Mouse (Mus musculus) kidney, postnatal 36 days (tissue): ENCODE measurements around the gene Ptn.
A peak's percentile ranks its signal among the peaks of the same experiment; 100 is the strongest.

Source experiments
- DNase-seq, 2 experiments: peaks; one replicate each; pipeline ENCODE4 v3.0.0; 2021 to 2022; ENCODE audit warnings: mixed read lengths in 2 of 2

Gene Ptn

GRCm38 (mm10) chr6:36812666-36813515, 2.9 kb upstream of the Ptn start:
- no peak for DNase-seq

- no peak for DNase-seq
Measured at GRCm38 (mm10) chr6:36810448-36810847, 428 bp upstream of the Ptn start.

DNA sequence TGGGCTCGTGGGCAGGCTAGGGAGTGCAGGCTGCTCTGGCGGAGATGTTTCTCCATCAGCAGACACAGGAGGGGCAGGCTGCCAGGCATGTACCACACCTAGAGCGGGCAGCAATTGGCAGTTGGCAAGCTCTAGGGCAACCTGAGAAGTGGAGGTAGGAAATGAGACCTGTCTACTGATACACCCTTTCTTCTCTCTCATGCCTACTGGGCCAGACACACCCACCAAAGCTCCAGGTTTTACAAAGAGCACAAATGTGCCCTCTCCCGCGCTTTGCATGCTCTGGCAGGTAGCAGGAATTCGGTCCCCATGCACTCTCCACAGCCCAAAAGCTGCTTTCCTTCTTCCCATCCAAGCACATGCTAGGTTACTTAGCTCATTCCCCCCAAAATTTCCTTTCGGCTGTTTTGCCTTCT, 701 bp downstream of the Ptn start:
- DNase-seq, result peak; percentile 23 to 71

DNA sequence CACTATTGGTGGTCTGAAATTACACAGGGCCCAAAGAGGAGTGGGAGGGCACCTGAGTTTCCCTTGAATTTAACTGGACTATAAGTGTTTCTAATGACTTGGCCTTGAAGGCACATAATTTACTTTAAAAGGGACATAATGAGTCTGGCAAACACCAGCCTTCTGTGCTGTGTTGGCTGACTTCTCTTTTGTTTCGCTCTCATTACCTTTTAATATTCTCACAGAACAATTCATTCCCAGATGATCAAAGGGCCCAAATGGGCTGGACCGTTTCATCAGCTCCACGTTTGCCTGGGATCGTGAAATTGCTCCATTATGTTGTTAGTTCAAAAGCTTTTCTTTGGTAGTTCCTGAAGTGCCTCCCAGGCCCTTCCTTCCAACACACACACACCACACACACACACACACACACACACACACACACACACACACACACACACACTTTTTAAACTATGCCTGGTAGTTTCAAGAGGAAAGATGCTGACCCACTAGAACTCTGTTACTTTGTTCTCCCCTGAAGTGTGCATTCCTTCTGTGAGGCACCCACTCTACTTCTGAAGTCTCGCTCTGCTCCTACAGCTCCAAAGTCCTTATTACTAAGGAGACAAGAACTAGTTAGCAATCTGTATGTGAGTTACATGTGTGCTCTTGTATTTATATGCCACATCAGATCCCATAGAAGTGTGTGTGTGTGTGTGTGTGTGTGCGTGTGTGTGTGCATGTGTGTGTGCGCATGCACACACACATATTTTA, 1.5 kb downstream of the Ptn start:
- no peak for DNase-seq

DNA sequence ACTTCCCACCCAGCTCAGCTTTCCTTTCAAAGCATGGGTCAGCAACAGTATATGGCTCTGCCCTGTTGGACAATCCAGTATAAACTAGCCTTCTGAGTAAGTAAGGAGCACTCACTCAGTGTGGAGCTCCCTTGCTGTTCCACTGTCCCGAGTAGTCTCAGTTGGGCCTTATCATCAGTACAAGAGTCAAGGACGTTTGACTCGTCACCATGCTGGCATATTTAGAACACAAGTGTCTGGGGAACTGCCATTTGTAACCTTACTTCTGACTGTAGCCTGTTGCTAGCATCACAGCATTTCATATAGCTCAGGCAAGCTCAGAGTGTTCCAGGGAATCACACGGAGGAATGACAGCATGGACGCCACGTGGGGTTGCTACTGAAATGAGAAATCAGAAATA, 3.1 kb downstream of the Ptn start:
- DNase-seq, result no peak

- no peak for DNase-seq
Measured at GRCm38 (mm10) chr6:36800309-36800946, 9.6 kb downstream of the Ptn start.

DNA sequence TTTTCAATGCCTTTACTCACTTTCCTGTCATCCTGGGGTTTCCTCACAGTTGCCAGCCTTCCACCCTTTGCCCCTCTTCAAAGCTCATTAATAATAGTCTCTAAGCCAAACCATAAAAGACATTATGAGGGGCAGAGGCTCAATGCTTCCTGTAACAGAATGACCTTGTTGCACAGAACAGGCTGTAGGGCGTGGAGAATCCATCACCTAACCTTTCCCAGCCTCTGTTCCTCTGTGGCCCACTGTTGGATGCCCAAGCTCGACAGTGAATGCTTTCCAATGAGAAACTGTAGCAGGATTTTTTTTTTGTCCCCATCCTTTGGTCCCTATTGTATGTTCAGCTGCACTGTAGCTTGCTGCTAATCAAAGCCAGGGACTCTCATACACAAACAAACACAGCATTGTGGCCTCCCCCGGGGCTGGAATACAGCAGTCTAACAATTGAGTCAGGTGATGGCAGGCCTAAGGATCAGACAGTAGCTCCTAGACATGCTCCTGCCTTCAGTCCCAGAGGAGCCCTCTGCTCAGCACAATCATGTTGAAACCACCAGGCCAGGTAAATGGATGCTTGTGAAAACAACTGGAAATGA, 12.9 kb downstream of the Ptn start:
- no peak for DNase-seq

DNA sequence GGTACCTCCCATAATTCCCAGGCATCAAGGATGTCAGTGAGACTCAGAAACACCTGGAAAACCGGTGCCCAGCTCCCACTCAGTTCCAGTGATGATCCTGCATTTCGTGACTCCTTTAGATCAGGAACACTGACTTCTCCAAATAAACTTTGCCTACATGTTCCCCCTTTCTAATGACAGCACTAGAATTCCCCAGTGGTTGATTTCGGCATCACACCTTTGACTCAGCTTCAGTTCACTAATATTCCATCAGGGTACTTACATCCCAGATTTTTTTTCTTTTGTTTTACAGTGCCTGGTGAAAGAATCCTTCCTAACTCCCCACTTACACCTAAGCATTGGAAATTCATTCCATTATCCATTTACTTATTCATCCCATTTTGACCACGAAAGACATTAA, 15.5 kb downstream of the Ptn start:
- DNase-seq, result no peak

DNA sequence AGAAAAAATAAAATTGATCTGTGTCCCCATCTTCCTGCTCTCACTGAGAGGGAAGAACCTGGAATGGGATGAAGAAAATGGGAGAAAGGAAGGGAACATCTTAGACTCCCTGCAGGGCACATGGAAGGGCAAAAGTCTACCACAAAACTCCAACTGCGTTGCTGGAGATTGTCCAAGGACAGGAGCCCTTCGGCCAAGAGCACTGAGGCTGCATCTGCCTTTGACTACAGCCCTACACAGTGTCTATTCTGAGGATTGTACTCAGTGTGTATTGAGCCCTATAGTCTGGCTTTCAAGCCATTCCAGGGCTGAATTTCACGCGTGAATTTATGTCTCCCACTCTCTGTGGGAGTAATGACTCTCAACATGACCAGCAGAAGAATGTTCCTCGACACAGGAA, 16.2 kb downstream of the Ptn start:
- DNase-seq, result peak in 1 of 2 experiments; percentile 47

DNA sequence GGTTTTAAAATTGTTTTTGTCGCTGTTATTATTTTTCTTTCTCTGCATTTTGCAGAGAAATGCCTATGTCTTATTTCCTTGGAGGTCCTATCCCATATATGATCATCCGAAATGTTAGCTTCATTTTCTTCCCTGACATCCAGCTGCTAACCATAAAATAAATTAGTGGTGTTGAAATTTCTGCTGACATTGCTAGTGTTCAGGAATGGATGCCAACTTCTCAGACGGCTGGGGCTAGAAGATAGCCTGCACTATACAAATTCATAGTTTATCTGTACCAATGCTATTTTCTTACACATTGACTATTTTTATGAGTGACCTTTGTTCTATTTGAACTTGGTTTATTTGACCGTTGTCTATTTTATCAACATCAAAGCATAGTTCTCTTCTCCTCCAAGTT, 20.8 kb downstream of the Ptn start:
- no peak for DNase-seq

GRCm38 (mm10) chr6:36788576-36789191, 21.3 kb downstream of the Ptn start:
- no peak for DNase-seq

GRCm38 (mm10) chr6:36784682-36785208, 25.3 kb downstream of the Ptn start:
- no peak for DNase-seq

GRCm38 (mm10) chr6:36782481-36782880, 27.5 kb downstream of the Ptn start:
- no peak for DNase-seq

DNA sequence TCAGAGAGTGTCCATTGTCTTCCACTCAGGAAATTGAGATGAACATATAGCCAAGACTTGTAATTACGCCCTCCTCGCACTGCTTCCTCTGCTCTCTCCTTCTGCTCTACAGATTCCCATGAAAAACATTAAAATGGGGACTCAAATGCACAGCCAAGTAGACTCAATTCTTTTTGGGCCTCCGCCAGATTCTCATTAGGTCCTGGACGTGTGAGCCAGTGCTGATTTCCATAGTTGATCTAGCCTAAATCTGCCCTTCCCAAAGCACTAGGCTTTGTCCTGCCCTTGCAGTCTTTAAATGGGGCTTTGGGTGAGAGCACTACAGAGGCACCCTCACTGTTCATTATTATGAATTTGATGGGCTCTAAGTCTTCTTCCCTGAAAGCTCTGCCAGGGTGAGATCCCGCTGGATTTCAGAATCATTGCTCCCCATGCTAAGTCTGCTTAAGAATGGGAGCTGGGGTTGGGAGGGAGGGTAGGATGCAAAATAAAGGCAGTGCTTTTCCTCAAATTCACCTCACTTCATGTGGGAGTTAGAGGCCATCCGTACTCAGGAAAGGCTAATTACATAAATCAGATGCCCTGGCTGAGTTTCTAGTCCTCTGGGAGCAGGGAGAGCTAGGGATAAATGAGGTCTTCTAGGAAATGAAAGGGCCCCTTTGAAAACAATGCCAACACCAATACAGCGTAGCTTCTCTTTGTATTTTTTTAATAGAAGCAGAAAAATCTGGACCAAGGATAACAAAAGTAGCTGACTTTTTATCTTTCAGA, 32.3 kb downstream of the Ptn start:
- peak; percentile 19 to 29 for DNase-seq

- no peak for DNase-seq
Measured at GRCm38 (mm10) chr6:36777039-36777438, 33.0 kb downstream of the Ptn start.

GRCm38 (mm10) chr6:36775647-36776360, 34.2 kb downstream of the Ptn start:
- no peak for DNase-seq

GRCm38 (mm10) chr6:36772541-36772940, 37.5 kb downstream of the Ptn start:
- peak in 1 of 2 experiments; percentile 27 for DNase-seq

- no peak for DNase-seq
Measured at GRCm38 (mm10) chr6:36769012-36769411, 41.0 kb downstream of the Ptn start.

DNA sequence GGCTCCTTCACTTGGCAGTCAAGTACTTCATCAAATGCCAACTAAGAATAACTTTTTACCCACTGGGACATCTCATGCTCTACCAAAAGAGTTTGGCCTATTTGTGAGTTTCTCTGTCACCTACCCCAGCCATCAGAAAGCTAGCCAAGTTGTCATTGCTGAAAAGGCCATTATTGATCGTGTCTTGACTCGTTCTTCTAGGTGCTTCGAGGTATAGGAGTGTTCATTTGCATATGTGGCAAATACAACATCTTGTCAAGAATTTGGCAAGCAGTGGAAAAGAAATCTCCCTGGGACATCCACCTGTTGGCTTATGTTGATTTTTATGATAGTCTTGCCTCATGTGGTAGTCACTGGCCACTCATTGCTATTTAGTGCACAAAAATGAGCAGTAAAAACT, 43.1 kb downstream of the Ptn start:
- no peak for DNase-seq

GRCm38 (mm10) chr6:36755001-36755885, 54.8 kb downstream of the Ptn start:
- DNase-seq, result no peak
